Mouse (Mus musculus): ENCODE measurements around the gene Sh3pxd2a. TPM values are rescaled to one million over a fixed set of nuclear protein-coding genes. Genes with fewer than 3 reads are reported as not detected.

The Sh3pxd2a gene
- polyA plus RNA-seq, 1 experiment from 2014 or later, result 0.65 TPM

DNA sequence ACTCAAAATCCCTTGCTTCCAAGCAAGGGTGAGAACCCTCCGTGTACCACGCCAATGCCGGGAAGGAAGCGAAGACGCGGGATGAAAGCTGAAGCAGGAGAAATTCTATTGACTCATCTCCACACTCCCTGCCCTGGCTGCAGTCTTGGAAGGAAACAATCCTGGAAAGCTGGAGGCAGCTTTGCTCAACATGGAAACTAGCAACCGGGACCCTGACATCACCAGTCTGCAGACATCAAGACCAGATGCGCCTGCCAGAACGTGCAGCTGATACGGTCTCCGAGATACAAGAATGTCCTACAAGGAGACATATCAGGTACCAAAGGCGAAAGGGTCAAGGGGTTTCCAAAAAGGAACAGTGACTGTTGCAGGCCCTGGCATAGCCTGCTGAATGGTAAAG lies 154.4 kb downstream of the Sh3pxd2a start:
- Histone ChIP-seq H3K4me1 (ENCODE audit: control insufficient read depth, low read depth, low read length) (peaks cover 6% of the 10 kb centered on the region; the same call in 1 of the 2 replicates), H3K4me3 (ENCODE audit: low read depth, low read length) (no peak overlapping the region), H3K4me2 (ENCODE audit: low read depth, low read length) (no peak overlapping the region), H3K9ac (ENCODE audit: low read depth, low read length) (no peak overlapping the region), H3K27ac (ENCODE audit: low read length) (no peak overlapping the region), H3K9me3 (replicated peaks; ENCODE audit: control insufficient read depth, low read length) (no peaks in the 10 kb centered on the region), H3K36me3 (ENCODE audit: control insufficient read depth, insufficient read depth) (no peaks in the 10 kb centered on the region), H3K27me3 (ENCODE audit: control insufficient read depth, insufficient read depth, low read depth, low read length) (peaks cover 13% of the 10 kb centered on the region)
- no peak for ATAC-seq (ENCODE audit: low read depth)
- 78% methylated on average over 12 of the region's 12 CpGs for whole genome bisulfite sequencing (ENCODE audit: insufficient replicate concordance)

DNA sequence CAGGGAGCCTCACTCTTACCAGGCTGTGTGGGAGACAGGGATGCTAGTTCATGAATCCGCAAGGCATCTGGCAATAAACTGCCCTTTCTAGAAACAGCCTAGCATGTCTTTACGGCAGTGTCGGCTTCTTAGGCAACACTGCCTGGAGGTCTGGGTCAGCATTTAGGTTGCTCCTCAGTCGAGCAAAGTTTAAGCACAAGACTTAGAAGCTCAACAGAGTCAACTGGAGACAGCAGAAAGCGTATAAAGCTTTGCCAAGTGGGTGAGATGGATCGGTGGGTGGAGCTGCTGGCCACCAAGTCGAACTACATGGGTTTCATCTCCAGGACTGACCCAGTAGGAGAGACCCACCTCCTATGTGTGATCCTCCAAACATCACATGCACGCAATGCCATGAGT lies 157.3 kb downstream of the Sh3pxd2a start:
- Histone ChIP-seq H3K4me2 (ENCODE audit: low read depth, low read length) (no peak overlapping the region), H3K27me3 (ENCODE audit: control insufficient read depth, insufficient read depth, low read depth, low read length) (no peaks in the 10 kb centered on the region), H3K27ac (ENCODE audit: low read length) (no peak overlapping the region), H3K4me1 (ENCODE audit: control insufficient read depth, low read depth, low read length) (peaks cover 9% of the 10 kb centered on the region; the same call in 1 of the 2 replicates), H3K36me3 (ENCODE audit: control insufficient read depth, insufficient read depth) (no peaks in the 10 kb centered on the region), H3K9me3 (replicated peaks; ENCODE audit: control insufficient read depth, low read length) (no peaks in the 10 kb centered on the region), H3K4me3 (ENCODE audit: low read depth, low read length) (no peak overlapping the region), H3K9ac (ENCODE audit: low read depth, low read length) (no peak overlapping the region)
- whole genome bisulfite sequencing (ENCODE audit: insufficient replicate concordance), result 79% methylated on average over 8 of the region's 8 CpGs
- ATAC-seq (ENCODE audit: low read depth), result no peak

DNA sequence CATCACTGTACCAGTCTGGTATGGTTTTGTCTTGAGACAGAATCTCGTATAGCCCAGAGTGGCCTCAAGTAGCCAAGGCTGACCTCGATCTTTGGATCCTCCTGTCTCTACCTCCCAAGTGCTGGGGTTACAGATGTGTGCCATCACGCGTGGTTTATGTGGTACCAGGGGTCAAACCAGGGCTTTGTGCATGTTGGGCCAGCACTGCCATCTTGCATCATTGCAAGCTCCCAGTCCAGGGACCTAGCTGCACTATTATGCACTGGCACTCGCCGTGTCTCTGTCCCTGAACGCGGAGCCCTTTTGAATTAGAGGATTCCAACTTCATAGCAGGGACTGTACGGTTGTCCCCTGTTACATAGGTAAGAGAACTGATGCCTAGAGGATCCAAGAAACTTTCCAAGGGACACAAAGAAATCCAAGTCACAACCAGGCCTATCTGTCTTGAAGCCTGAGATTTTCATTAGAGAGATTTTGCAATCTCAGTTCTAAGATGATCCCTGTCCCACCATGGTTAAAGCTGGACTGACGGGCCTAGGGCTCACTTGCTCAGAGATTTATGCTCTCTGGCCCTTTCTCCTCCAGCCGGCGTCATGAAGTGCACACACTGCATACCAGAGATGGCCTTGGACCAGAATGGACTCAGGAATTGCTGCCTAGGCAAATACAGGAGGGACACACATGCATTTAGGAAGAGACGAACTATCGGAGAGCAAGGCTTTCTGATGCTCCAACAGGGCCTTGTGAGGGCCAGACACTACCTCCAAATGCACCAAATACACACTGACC lies 157.9 kb downstream of the Sh3pxd2a start:
- Histone ChIP-seq H3K36me3 (ENCODE audit: control insufficient read depth, insufficient read depth) (no peaks in the 10 kb centered on the region), H3K27me3 (ENCODE audit: control insufficient read depth, insufficient read depth, low read depth, low read length) (no peaks in the 10 kb centered on the region), H3K9me3 (replicated peaks; ENCODE audit: control insufficient read depth, low read length) (no peaks in the 10 kb centered on the region), H3K4me3 (ENCODE audit: low read depth, low read length) (no peak overlapping the region), H3K9ac (ENCODE audit: low read depth, low read length) (no peak overlapping the region), H3K4me1 (ENCODE audit: control insufficient read depth, low read depth, low read length) (peaks cover 10% of the 10 kb centered on the region; the same call in 1 of the 2 replicates), H3K4me2 (ENCODE audit: low read depth, low read length) (no peak overlapping the region), H3K27ac (ENCODE audit: low read length) (no peak overlapping the region)
- WGBS (ENCODE audit: insufficient replicate concordance), result 67% methylated on average over 14 of the region's 14 CpGs
- no peak for ATAC-seq (ENCODE audit: low read depth)

DNA sequence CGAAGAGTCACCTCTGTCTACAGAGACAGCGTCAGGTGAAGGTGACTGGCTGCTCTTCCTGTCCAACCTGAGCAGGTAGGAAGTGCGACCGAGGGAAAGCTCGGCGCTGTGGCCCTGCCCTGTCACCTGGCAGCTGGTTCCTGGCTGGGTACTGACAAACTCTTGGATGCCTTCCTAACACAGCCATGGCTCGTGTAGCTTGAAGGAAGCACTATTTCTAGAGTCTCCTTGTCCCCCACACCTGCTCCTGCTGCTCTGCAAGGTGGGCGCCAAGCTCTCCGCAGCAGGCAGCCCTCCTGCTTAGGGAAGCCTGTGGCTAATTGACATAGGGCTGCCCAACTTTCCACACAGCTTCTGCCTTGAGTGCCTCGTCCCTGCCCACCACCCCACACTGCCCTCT lies 158.8 kb downstream of the Sh3pxd2a start:
- H3K9ac ChIP-seq (ENCODE audit: low read depth, low read length), result no peak overlapping the region
- no peak for ATAC-seq (ENCODE audit: low read depth)
- peaks cover 10% of the 10 kb centered on the region; the same call in 1 of the 2 replicates for H3K4me1 ChIP-seq (ENCODE audit: control insufficient read depth, low read depth, low read length)
- 75% methylated on average over 10 of the region's 10 CpGs for WGBS (ENCODE audit: insufficient replicate concordance)
- no peak overlapping the region for H3K4me3 ChIP-seq (ENCODE audit: low read depth, low read length)
- H3K36me3 ChIP-seq (ENCODE audit: control insufficient read depth, insufficient read depth), result no peaks in the 10 kb centered on the region
- no peaks in the 10 kb centered on the region for H3K27me3 ChIP-seq (ENCODE audit: control insufficient read depth, insufficient read depth, low read depth, low read length)
- no peaks in the 10 kb centered on the region for H3K9me3 ChIP-seq (replicated peaks; ENCODE audit: control insufficient read depth, low read length)
- no peak overlapping the region for H3K27ac ChIP-seq (ENCODE audit: low read length)
- H3K4me2 ChIP-seq (ENCODE audit: low read depth, low read length), result no peak overlapping the region

DNA sequence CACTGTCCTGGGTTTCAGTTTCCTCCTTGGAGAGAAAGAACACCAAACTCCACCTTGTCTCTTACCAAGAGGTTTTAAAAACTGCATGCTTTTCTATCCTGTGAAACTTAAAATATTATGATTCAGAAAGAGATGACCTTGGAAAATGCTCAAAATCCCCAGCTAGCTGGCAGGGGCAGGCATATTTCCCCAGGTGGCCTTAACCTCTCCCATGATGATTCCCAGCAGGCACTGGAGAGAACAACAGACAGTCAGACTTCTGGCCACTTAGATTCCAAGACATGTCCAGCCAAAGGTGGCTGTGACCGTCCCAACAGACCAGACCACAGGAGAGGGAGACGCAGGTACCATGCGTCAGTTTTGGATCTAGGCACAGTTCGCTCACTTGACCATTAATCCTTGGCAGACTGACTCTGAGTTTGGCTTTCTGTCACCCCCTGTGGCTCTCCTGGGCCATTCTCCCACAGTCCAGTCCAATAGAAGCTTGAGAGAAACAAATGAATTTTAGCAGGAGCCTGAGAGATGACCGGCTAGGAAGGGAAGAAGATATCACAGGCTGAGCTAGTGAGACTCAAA lies 159.9 kb downstream of the Sh3pxd2a start:
- no peaks in the 10 kb centered on the region for H3K27me3 ChIP-seq (ENCODE audit: control insufficient read depth, insufficient read depth, low read depth, low read length)
- no peak for ATAC-seq (ENCODE audit: low read depth)
- H3K27ac ChIP-seq (ENCODE audit: low read length), result no peak overlapping the region
- no peak overlapping the region for H3K4me2 ChIP-seq (ENCODE audit: low read depth, low read length)
- WGBS (ENCODE audit: insufficient replicate concordance), result 69% methylated on average over 5 of the region's 5 CpGs
- H3K9ac ChIP-seq (ENCODE audit: low read depth, low read length), result no peak overlapping the region
- no peaks in the 10 kb centered on the region for H3K36me3 ChIP-seq (ENCODE audit: control insufficient read depth, insufficient read depth)
- H3K9me3 ChIP-seq (replicated peaks; ENCODE audit: control insufficient read depth, low read length), result no peaks in the 10 kb centered on the region
- H3K4me3 ChIP-seq (ENCODE audit: low read depth, low read length), result no peak overlapping the region
- H3K4me1 ChIP-seq (ENCODE audit: control insufficient read depth, low read depth, low read length), result peaks cover 10% of the 10 kb centered on the region; the same call in 1 of the 2 replicates

DNA sequence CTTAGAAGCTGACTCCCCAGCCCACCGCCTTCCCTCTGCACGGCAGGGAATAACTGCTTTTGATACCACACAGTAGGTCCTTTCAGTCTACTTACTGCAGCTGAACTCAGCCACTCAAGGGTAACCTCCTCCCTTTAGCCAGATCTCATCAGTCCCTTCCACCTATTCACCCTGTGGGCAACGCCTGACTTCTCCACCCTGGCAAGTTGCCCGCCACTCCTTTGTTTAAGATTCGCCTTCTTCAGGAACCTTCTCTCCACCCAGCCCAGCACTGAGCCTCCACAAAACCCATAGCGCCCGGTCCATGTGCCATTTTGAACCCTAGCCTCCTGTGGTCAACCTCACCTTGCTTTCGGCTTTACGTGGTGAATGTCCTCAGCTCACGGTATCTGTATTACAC lies 161.1 kb downstream of the Sh3pxd2a start:
- Histone ChIP-seq H3K9ac (ENCODE audit: low read depth, low read length) (no peak overlapping the region), H3K27ac (ENCODE audit: low read length) (no peak overlapping the region), H3K4me1 (ENCODE audit: control insufficient read depth, low read depth, low read length) (peaks cover 10% of the 10 kb centered on the region; the same call in 1 of the 2 replicates), H3K27me3 (ENCODE audit: control insufficient read depth, insufficient read depth, low read depth, low read length) (no peaks in the 10 kb centered on the region), H3K9me3 (replicated peaks; ENCODE audit: control insufficient read depth, low read length) (no peaks in the 10 kb centered on the region), H3K4me3 (ENCODE audit: low read depth, low read length) (no peak overlapping the region), H3K4me2 (ENCODE audit: low read depth, low read length) (no peak overlapping the region), H3K36me3 (ENCODE audit: control insufficient read depth, insufficient read depth) (no peaks in the 10 kb centered on the region)
- WGBS (ENCODE audit: insufficient replicate concordance), result 77% methylated on average over 10 of the region's 10 CpGs
- no peak for ATAC-seq (ENCODE audit: low read depth)

DNA sequence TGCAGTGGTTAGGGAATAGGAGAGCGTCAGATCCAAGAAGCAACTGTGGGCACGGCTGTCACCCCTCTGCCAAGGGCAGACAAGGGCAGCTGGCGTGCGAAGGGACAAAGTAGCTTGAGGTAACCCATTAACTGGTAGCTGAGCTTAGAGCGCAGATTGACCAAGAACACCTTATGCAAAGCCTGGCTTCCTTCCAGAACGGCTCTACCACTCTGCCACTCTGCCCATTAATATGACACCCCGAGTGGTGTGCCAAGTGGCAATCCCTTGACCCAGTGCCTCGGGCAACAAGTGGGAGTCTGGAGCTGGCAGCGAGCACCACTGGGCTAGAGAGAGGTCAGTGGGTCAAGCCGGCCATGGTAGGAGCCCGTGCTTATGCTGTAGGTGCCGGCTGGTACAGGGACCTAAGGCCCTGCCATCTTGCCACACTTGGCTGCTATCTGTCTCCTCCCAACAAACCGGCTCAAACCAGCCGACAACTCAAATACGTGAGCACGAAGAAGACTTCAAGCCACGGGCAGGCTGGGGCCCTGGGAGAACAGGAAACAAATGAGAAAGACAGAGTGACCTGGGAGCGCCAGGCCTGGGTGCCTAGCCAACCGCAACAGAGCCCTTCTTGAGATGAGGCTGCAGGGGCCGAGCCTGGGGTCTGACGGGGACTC lies 161.9 kb downstream of the Sh3pxd2a start:
- H3K27ac ChIP-seq (ENCODE audit: low read length), result no peak overlapping the region
- H3K4me3 ChIP-seq (ENCODE audit: low read depth, low read length), result no peak overlapping the region
- no peaks in the 10 kb centered on the region for H3K36me3 ChIP-seq (ENCODE audit: control insufficient read depth, insufficient read depth)
- H3K4me1 ChIP-seq (ENCODE audit: control insufficient read depth, low read depth, low read length), result peaks cover 10% of the 10 kb centered on the region; the same call in 1 of the 2 replicates
- H3K27me3 ChIP-seq (ENCODE audit: control insufficient read depth, insufficient read depth, low read depth, low read length), result no peaks in the 10 kb centered on the region
- H3K4me2 ChIP-seq (ENCODE audit: low read depth, low read length), result no peak overlapping the region
- H3K9ac ChIP-seq (ENCODE audit: low read depth, low read length), result no peak overlapping the region
- no peaks in the 10 kb centered on the region for H3K9me3 ChIP-seq (replicated peaks; ENCODE audit: control insufficient read depth, low read length)
- WGBS (ENCODE audit: insufficient replicate concordance), result 57% methylated on average over 21 of the region's 21 CpGs
- peak; percentile 42 for ATAC-seq (ENCODE audit: low read depth)

DNA sequence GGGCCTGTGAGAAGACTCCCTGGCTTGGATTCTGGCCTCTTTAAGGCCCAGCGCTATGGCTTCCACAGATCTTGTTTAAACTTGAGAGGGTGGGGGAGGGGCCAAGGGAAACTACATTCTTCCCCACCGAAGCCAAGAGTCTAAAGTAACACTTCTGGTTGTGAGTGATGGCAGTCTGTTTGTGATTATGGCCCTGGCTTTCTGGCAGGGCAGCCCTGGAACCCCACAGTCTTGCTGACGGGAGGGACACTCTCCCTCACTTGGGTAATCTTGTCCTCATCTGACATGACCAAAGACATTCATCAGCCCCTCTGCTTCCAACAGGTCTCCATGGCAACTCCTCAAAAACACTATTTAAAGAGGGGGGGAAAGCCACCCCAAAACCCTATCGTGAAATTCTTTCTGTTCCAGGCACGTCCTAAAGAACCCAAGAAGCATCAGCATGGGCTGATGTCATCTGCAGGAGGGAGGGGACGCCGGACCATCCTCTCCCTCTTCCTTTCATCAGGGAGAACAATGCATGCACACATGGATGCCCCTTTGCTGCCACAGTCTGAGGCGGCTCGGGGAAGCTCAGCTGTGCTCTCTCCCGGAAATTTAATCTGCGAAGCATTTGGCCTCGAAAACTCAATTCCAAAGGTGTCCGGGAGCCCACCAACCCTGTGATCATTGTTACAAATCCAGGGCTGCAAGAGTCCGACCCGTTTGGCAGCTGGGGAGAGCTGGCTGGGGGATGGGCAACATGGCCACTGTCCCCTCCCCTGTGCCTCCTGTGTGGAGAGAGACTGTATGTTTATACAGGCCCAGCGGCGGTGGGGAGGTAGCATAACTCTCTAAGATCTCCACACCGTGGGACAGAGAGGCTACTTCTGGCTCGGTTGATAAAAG lies 162.7 kb downstream of the Sh3pxd2a start:
- H3K9ac ChIP-seq (ENCODE audit: low read depth, low read length), result no peak overlapping the region
- no peak overlapping the region for H3K27ac ChIP-seq (ENCODE audit: low read length)
- ATAC-seq (ENCODE audit: low read depth), result 0 out of 2 replicates have a peak, but pooled peaks have one; percentile 17
- H3K4me3 ChIP-seq (ENCODE audit: low read depth, low read length), result no peak overlapping the region
- H3K4me1 ChIP-seq (ENCODE audit: control insufficient read depth, low read depth, low read length), result peaks cover 10% of the 10 kb centered on the region; the same call in 1 of the 2 replicates
- 51% methylated on average over 19 of the region's 19 CpGs for WGBS (ENCODE audit: insufficient replicate concordance)
- H3K27me3 ChIP-seq (ENCODE audit: control insufficient read depth, insufficient read depth, low read depth, low read length), result no peaks in the 10 kb centered on the region
- H3K4me2 ChIP-seq (ENCODE audit: low read depth, low read length), result no peak overlapping the region
- H3K36me3 ChIP-seq (ENCODE audit: control insufficient read depth, insufficient read depth), result no peaks in the 10 kb centered on the region
- no peaks in the 10 kb centered on the region for H3K9me3 ChIP-seq (replicated peaks; ENCODE audit: control insufficient read depth, low read length)

Data from liver, embryonic 16.5 days (tissue).